Mouse (Mus musculus): ENCODE measurements at regions not wholly inside any gene's neighbourhood (a gene's known extent, or its start where the extent isn't known, plus 50 kb on each side); places are given as distances from the start of the nearest gene placed in this dataset.
"Not testable (repeated sequence)": the region's sequence is repeated elsewhere in the genome, so short reads cannot be mapped to it uniquely, and the experiment has no call there.

DNA sequence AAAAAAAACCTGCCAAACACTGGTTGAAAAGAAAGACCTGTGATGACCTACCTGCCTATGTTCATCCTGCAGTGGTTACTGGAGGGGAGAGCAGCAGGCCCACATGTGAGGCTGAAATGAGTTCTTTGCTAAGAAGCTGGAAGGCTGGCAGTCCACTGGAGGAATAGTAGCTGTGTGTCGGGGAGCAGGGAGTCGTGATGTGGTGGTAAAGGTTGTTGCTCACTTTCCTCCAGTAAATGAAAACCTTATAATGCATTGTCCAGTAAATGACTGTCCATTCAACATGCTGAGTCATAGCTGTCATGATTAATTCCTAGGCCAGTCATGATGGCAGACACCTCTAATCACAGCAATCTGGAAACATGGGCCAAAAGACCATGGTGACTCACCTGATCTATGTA, 169.9 kb upstream of the Frmd6 start:
- no peak for ATAC-seq (replicated peaks; ENCODE audit: low FRiP score, low TSS enrichment, poor library complexity, severe bottlenecking)

DNA sequence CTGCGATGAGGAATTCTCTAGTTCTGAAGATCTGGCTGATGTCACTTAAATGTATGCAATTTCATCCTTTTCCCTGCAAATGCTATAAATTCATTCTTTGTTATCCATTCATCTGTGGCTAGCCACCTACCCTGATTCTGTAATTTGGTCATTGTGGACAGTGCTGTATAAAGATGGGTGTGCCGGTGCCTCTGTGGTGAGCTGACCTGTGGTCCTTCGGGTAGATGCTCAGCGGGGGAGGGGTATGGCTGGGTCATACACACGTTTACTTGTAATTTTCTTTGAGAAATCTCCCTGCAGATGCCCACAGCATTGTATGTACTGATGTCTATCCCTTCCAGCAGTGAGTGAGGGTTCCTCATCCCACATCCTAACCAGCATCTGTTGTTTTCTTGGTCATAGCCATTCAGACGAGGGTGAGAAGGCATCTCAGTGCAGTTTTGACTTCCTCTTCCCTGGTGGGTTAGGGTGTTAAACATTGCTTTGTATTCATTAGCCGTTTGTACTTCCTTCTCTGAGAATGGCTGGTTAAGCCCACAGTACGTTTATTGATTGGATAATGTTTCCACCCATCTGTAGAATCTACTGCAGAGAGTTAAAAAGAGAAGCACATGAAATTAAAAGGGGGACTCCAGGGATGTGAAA, 169.3 kb upstream of the Frmd6 start:
- ATAC-seq (replicated peaks; ENCODE audit: low FRiP score, low TSS enrichment, poor library complexity, severe bottlenecking) = no peak

DNA sequence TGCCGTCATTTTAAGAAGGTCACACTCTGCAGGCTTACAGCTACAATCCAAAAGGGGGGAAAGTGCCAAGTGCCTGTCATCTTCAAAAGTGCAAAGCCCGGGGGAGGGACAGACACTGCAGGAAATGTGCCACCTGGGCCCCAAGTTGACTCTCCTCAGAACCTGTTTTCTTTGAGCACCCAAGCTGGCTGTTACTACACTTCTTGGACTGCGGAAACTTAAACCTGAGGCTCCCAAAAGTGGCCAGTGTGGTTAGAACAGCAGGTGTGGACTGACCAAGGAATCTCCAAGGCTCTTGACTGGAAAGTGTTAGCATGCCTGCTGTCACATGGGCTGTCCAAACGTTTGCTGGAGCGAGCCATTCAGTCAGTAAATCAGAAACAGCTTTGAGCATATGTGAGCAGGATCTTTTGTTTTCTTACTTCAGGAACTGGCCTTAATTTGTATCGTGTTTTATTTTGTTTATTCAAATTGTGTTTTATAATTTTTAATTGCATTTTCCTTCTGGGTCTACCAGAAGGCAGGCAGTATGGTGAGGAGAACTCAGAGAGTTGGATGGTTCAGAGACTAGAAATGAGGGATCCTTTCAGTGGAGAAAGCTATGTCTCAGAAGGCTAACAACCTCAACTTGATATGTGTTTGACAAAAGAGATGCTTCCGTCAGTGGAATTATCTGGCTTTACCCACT, 168.4 kb upstream of the Frmd6 start:
- ATAC-seq (replicated peaks; ENCODE audit: low FRiP score, low TSS enrichment, poor library complexity, severe bottlenecking) = no peak

DNA sequence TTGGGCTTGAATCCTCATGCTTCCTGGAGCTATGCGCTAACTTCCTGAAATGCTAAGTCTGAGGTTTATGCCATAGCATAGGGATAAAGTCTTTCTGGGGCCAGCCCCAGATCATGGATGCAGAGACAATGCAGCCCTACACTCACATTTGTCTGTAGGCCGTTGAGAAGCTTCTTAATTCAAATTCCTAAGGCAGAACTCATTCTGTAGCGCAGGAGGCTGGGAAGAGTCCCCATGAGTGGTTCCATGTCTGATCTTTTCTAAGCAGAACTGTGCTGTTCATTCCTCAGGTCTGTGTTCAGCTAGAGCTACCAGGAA, 167.9 kb upstream of the Frmd6 start:
- ATAC-seq (replicated peaks; ENCODE audit: low FRiP score, low TSS enrichment, poor library complexity, severe bottlenecking) = no peak

DNA sequence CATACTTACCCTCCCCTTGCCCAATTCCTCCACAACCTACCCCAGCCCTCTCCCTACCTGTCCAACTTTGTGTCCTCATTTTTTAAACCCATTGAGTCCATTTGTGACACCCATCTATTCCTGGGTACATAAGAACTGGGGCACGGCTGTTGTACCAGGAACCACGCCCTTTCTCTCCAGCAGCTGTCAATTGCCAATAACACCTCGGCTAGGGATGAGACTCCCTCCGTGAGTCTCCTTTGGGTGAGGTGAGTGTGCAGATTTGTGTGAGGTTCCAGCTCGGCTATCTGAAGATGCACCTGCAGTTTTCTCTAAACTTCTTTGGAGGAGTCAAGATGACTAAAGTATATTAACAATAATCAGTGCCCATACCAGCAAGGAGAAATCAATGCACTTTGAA, 167.2 kb upstream of the Frmd6 start:
- ATAC-seq (replicated peaks; ENCODE audit: low FRiP score, low TSS enrichment, poor library complexity, severe bottlenecking) = no peak

DNA sequence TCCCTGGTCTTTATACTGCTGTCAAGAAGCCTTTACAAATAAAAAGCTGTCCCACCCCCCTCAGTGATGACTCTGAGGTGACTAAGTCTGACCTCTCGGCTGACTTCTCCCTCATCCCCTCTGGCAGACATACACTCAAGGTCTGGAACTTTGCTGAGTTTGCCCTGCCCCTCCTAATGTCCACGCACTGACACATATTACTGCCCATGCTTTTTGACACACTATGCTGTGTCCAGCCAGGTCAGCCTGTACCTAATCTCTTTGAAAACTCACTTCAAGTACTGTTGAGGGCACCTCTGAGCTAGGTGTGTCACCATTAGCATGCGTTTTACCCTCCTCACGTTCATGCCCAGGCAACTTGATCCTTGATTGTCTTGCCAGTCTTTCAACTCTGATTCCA, 164.9 kb upstream of the Frmd6 start:
- ATAC-seq (replicated peaks; ENCODE audit: low FRiP score, low TSS enrichment, poor library complexity, severe bottlenecking) = no peak

DNA sequence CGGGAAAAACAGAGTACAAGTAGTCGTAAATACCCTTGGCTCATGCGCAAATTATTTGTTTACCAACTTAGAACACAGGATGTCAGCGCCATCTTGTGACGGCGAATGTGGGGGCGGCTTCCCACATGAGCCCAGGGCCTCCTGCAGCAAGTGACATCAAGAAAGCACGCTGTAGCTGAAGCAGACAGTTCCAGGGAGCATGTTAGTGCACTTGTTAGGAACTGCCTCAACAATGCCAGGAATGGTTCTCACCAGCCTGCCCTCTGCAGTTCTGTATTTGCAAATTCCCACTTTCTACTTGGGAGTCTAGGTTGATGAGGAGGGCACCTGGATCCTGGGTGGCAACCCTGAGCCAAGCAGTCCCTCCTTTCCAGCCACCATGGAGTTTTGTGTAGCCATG, 157.2 kb upstream of the Frmd6 start:
- ATAC-seq (replicated peaks; ENCODE audit: low FRiP score, low TSS enrichment, poor library complexity, severe bottlenecking) = not testable (repeated sequence)

DNA sequence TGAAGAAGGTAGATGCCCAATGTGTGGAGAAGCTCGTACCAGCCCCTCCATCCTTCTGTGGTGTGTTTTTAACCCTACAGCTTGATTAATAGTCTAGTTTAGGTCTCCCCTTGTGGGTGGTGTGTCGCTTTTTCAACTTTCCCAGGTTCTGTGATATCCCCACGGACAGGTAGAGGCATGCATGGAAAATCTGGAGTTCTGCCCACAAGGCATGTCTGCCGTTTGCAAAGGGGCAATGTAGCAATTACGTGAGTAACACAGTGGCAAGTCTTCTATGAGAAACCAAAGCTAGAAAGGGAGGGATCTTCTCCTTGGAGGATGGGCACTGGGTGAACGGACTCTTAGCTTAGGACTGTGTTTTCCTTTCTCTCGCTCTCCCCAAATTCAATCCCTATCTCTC, 153.2 kb upstream of the Frmd6 start:
- no peak for ATAC-seq (replicated peaks; ENCODE audit: low FRiP score, low TSS enrichment, poor library complexity, severe bottlenecking)

DNA sequence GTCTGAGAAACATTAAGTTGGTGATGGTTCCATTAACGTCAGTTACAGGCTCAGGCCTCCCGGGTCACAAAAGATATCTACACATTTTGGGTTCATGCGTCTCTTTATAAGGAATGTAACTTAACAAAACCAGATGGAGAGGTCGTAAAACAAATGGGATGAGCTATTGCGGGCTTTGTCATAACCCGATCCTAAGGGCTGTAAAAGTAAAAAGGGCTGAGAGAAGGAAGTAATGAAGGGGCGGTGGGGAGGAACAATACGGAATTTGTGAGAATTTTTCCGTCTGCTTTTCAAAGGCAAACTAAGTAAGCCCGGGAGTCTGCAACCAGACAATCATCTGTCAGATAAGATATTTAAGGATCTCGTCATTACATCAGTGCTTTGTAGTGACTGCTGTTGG, 152.1 kb upstream of the Frmd6 start:
- ATAC-seq (replicated peaks; ENCODE audit: low FRiP score, low TSS enrichment, poor library complexity, severe bottlenecking) = no peak

DNA sequence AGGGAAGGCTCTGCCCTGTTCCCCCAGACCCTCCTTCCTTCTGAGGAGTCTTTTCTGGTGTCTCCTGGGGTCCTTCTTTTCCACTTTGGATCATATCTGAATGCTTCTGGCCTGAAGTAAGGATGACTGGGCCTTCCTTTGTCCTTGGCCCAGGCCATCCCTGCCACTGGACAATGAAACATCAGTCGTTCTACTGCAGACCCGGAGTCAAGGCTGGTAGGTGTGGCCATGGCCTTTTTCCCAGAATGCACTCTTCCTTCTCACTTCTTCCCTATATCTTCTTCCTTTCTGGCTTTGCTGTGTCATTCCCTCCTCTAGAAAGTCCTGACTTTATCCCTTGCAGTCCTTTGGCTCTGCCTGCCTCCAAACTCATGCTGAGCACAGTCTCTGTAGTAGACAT, 151.2 kb upstream of the Frmd6 start:
- ATAC-seq (replicated peaks; ENCODE audit: low FRiP score, low TSS enrichment, poor library complexity, severe bottlenecking) = no peak

DNA sequence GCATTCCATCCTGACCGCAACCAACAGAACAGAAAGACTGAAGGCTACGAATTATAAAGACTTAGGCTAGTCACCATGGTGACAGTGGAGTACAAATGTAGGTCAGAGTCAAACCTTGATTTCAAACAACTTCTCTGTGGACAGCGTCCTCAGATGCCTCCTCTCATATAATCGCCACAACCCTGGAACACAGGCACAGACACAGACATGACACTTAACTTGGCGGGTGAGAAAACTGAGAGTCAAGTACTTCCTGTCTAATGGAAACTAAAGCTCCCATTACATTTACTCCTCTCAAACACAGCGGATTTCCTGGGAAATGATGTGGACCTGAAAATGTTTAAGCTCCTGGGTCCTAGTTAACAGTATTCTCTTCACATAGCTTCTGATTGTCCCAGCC, 149.5 kb upstream of the Frmd6 start:
- ATAC-seq (replicated peaks; ENCODE audit: low FRiP score, low TSS enrichment, poor library complexity, severe bottlenecking) = no peak

DNA sequence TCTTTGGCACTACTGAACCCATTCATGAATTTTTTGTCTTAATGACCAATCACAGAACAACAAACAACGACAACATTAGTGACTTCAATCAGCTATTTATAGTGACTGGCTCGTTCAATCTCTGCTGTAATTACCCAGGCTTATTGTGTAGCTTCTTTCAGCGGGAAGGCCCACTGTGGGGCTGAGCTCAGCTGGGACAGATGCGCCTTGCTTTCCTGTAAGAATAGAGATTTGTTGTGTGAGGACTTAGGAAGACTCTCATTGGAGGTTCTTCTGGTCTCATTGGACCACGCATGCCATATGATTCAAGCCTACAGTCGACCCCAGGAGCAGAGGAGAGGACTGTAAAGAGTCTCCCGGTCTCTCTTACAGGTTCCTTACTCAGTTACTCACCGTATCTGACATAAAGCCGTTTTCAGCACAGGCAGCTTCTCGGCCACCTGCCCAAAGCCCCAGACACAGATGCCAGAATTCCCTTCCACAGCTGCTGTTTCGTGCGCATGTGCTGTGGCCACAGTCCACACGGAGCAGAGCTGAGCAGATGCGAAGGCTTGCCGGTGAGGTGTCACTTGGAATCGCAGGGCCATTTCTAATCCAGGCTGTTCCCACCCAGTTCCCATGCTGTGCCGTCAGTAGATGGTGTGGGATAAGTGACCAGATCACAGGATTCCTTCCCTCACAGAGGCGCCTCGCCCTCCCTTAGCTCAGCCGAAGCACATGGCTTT, 145.5 kb upstream of the Frmd6 start:
- ATAC-seq (replicated peaks; ENCODE audit: low FRiP score, low TSS enrichment, poor library complexity, severe bottlenecking) = no peak

DNA sequence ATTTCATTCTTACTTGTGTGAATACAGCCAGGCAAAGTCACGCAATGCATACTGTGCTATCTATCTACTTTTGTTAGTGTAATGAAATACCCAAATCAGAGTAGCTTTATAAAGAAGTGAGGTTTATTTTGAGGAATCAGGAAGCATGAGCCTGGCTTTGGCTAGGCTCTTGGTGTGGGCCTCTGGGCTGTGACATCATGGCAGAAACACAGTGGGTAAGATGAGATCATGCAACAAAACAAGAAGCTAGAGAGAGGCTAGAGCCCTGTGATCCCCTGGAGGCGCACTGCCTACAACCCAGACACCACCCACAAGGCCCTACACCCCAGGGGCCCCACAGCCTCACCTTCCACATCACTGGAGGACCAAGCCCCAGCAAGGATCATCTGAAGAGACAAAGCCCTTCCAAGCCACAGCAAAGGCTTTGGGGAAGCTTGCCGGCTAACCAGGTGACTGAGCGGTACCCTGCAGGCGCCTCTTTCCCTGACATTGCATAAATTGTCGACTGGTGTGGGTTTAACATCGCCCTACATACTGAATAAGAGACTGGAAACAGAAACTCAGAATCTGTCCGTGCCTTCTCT, 143.8 kb upstream of the Frmd6 start:
- no peak for ATAC-seq (replicated peaks; ENCODE audit: low FRiP score, low TSS enrichment, poor library complexity, severe bottlenecking)

DNA sequence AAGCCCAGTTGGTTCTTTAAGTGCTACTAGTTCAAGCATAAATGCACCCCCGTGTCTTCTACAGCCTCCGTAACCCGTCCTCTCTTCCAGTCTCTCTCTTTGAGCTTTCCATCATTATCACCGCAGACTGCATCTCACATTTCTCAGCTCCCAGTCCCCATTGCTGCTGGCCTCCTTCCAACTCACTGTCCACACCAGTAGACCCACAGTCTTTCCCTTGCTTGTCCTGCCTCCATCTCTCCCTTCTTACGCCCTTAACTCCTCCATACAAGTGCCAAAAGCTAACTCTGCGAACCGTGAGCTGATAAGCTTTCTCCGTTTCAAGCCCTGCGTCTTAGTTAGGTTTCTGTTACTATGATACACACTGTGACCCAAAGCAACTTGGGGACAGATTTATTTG, 141.0 kb upstream of the Frmd6 start:
- ATAC-seq (replicated peaks; ENCODE audit: low FRiP score, low TSS enrichment, poor library complexity, severe bottlenecking) = no peak

DNA sequence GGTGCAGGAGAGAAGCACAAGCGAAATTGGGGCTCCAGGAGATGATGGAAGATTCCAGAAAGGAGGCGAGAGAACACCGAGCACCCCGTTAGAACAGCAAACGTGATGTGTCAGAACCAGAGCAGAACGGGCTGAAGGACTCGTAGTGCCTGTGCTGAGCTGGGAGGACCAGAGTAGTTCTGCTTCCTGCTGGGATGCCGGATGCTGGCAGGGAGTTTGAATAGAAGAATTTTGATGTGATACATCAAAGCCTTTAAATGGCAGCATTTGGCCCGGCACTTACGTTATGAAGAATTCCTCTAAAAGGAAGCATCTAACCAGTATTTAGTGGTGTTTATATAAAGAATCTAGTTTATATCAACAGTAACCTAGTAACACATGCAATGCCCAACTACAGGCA, 139.9 kb upstream of the Frmd6 start:
- ATAC-seq (replicated peaks; ENCODE audit: low FRiP score, low TSS enrichment, poor library complexity, severe bottlenecking) = no peak

DNA sequence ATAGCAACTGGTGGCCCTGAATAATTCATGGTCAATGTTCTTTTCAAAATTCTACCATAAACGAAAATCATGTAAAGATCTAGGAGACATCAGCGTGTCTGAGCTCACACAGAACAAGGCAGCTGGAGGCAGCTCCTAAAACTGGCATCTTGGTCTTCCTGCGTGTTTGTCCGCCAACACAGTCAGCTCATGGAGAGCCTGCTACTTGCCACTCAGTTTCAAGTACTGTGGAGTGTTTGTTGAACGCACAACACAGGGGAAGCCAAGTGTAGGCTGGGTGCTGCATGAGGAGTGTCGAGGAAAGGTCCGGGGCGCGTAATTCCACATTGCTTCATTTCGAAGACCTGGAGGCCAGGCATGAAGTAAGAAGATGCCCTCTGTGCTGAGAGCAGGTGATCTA, 139.0 kb upstream of the Frmd6 start:
- no peak for ATAC-seq (replicated peaks; ENCODE audit: low FRiP score, low TSS enrichment, poor library complexity, severe bottlenecking)

DNA sequence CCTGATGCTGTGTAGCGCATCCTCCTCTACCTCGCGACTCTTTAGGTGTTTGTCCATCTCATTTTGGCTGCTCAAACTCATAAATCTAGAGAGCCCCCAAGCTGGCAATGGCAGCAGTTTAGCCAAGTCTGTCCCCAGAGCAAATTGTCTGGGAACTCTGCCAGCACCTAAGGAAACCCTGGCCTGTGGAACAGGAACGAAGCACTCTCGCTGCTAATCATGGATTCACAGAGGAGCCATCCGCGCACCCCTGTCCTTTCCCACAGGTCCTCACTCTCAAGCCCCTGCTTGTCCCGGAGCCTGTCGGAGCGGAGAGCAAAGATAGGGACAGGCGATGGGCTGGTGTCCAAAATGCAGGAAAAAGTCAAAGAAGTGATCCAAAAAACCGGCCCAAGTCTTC, 138.3 kb upstream of the Frmd6 start:
- ATAC-seq (replicated peaks; ENCODE audit: low FRiP score, low TSS enrichment, poor library complexity, severe bottlenecking) = no peak

DNA sequence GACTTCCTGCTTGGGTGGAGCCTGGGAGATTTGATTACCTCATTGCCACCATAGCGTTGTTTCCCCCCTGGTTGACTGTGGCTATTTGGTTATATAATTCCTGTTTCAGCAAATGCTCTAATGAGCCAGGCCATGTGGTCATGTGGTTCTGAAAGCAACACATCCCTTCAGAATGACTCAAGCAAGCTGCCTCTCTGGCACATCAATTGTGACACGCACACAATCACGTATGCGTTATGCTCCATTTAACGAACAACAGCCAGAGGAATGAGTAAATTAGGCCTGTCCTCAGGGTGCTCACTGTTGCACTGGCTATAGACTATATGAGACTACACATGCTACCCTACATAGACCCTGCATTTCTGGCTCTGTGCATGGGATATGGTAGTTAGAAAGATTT, 130.2 kb upstream of the Frmd6 start:
- ATAC-seq (replicated peaks; ENCODE audit: low FRiP score, low TSS enrichment, poor library complexity, severe bottlenecking) = no peak

DNA sequence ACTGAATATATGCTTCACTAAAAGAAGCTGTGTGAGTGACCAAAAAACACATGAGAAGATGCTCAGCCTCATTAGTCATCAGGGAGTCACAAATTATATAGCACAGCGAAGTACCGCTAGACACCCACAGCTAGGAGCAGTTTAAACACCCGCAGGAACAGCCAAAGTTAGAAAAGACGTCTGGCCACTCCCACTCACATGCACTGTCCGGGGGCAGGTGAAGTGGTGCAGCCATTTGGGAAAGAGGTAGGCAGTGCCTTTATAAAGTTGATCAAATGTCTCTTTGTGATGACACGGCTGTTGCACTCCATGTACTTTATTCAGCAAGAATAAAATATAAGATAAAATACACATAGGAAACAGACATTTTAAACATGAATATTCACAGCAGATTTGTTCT, 129.1 kb upstream of the Frmd6 start:
- no peak for ATAC-seq (replicated peaks; ENCODE audit: low FRiP score, low TSS enrichment, poor library complexity, severe bottlenecking)

DNA sequence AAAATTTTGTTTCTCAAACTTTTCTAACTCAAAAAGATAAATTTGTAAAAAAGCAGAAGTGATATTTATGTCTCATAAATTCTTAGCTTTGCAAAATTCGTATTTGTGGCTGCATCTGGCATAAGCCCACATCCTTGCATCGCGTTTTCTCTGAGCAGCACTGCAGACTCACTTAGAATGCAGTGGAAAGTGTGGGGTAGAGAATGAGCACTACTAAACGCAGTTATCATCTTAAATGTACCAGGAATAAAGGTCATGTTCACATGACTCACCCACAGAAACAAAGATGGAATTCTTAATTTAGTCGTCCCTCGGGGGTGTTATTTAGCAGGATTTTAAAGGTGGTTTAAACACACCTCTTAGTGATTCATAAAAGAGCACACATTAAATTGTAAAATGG, 126.8 kb upstream of the Frmd6 start:
- ATAC-seq (replicated peaks; ENCODE audit: low FRiP score, low TSS enrichment, poor library complexity, severe bottlenecking) = no peak

DNA sequence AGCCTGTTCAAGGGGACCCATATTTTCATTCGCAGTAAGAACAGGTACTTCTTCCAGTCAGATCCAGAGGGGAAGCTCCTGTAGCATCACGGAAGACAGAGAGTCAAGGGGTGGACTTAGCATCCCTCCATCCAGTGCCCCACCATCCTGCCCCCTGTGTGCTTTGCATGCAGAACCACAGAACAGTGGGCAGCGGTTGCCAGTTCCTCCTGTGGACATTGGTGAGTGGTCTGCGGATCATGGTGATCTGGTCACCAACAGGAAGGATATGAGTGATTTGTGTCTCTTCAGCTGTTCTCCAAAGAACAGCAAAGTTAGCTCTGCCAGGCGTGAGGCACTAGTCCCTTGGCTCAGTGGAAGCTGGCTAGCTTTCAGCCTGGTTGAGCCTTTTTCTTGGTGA, 122.8 kb upstream of the Frmd6 start:
- no peak for ATAC-seq (replicated peaks; ENCODE audit: low FRiP score, low TSS enrichment, poor library complexity, severe bottlenecking)
